Mouse (Mus musculus): Measurements from ENCODE around the gene Sv2b.

DNA sequence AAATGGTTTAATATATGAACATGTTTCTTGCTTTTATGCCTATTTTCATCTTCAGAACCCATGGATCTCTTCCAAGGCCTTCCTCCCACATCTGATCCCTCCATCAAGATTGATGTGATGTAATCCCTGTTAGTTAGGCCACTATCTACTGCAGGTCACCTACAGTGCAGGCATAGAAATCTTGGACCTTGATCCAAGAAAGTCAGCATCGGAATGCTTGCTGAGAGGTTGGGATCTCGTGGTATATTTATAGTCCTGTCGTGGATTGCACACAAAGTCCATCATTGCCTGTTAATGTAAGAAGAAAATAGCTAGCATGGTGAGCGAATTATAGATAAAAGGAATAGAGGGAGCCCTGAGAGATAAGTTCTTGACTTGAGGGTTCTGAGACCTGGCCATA is 223.6 kb downstream of the Sv2b start:
- TF ChIP-seq CTCF (IDR thresholded peaks at IDR 0.05; ENCODE audit: low read depth) (no peak), EP300 (IDR thresholded peaks at IDR 0.05; ENCODE audit: low read depth) (no peak)

Measured in liver, embryonic 14.5 days (tissue).